Mouse (Mus musculus) olfactory bulb, adult 2 months (tissue): ENCODE measurements around the gene Gm28374.
"Not testable (repeated sequence)": the region's sequence is repeated elsewhere in the genome, so short reads cannot be mapped to it uniquely, and the experiment has no call there.

ENCODE experiments used
- CTCF ChIP-seq: fragments of 200-500 bp; IDR thresholded peaks from 2 replicates; pipeline ENCODE4 v1.5.1; 2012; ENCODE audit warnings: low read depth, mild to moderate bottlenecking, low read length, moderate library complexity; ENCODE audit not compliant: insufficient read depth
- POLR2A ChIP-seq: fragments of 200-500 bp; IDR thresholded peaks from 2 replicates; pipeline ENCODE4 v1.6.1; 2012; ENCODE audit warnings: mild to moderate bottlenecking, low read depth, low read length, moderate library complexity; ENCODE audit not compliant: insufficient read depth

DNA sequence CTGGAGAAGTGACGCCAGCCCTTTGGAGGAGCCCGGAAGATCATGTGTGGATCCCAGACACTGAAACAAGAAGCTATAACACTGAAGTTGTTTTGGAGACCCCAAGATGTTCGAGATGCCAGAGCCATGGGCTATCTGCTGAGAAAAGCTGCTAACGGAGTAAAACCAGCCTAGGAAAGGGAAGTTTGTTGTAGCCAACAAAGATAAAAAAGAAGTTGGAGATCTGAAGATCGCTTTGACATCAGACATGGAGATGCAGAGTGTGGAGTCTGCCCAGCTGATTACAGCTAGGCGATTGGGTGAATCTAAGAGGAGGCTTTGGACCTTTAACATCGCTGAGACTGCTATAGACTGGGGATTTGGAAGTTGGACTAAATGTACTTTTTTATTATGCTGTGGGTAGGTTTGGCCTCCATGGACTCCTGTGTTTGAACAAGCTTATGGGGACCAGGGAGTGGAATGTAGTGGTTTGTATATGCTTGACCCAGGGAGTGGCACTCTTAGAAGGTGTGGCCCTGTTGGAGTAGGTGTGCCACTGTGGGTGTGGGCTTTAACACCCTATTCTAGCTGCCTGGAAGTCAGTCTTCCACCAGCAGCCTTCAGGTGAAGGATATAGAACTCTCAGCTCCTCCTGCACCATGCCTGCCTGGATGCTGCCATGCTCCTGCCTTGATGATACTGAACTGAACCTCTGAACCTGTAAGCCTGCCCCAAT lies 48.5 kb upstream of the Gm28374 start:
- not testable (repeated sequence) for TF ChIP-seq POLR2A, CTCF
